ENCODE assay signal across 13 mouse cellular contexts in the genomic region with DNA sequence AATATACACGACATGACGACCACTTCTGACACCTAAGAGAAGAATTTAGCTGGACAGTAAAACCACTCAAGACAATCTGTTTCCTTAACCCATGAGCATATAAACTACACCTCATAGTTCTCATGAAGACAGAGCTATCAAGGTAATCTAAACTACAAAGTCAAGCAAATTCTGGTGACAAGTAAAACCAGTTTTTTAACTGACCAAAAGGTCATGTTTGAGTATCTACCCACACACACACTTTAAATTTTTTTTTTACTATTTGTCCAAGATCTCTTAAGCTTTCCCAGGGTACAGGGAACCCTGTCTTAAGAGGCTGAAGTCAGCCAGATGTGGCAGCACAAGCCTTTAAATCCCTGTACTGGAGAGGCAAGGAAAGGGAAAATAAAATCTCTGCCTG.
"Had no signal": no experiment of that assay in that cellular context is flagged by ENCODE, and none has a peak within 500 bp of the region (broad histone marks: within the 10 kb centered on the region; RNA-seq: fewer than 3 reads in every experiment).

No protein-coding gene starts in this region.

- H3K4me1 ChIP-seq: limb, embryonic 15.5 days had no signal

- H3K4me3 ChIP-seq: limb, embryonic 15.5 days; liver, embryonic 12.5 days; midbrain, embryonic 13.5 days had no signal

- DNase-seq: kidney, adult 11 months; kidney, adult 9 months; kidney, postnatal 36 days; layer of hippocampus, adult 9-11 months; layer of hippocampus, postnatal 36 days; spleen, adult 18-20 months; thymus, adult 2 months; thymus, postnatal 4 days had no signal

- H3K4me2 ChIP-seq: limb, embryonic 15.5 days; liver, embryonic 12.5 days; midbrain, embryonic 13.5 days had no signal

- ATAC-seq: hindbrain, postnatal 0 days; liver, embryonic 12.5 days; midbrain, embryonic 13.5 days had no signal

- H3K9ac ChIP-seq: limb, embryonic 15.5 days; liver, embryonic 12.5 days; midbrain, embryonic 13.5 days had no signal

- H3K27ac ChIP-seq: hindbrain, postnatal 0 days; kidney, postnatal 0 days; limb, embryonic 15.5 days; liver, embryonic 12.5 days; midbrain, embryonic 13.5 days had no signal

- H3K27me3 ChIP-seq: limb, embryonic 15.5 days; liver, embryonic 12.5 days had no signal

- H3K9me3 ChIP-seq: limb, embryonic 15.5 days; liver, embryonic 12.5 days; midbrain, embryonic 13.5 days had no signal
